Mouse (Mus musculus): ENCODE data around the gene Gm4301. TPM values are rescaled to one million over a fixed set of nuclear protein-coding genes. Genes with fewer than 3 reads are reported as not detected.

Gene Gm4301
- polyA plus RNA-seq, 1 experiment from 2014 or later: not detected

Other genes starting within 250 kb of the Gm4301 start
- not detected in 2 replicates for gene Gm4302, start 5.2 kb downstream of the Gm4301 start, polyA plus RNA-seq (2015; fragmentation: Nextera tagmentation; extraction: Ambion mirVana)
- not detected in 2 replicates for gene Gm4303, start 10.3 kb downstream of the Gm4301 start, polyA plus RNA-seq (2015; fragmentation: Nextera tagmentation; extraction: Ambion mirVana)
- gene Gm4305, start 15.4 kb downstream of the Gm4301 start, polyA plus RNA-seq (2015; fragmentation: Nextera tagmentation; extraction: Ambion mirVana): not detected in 2 replicates
- not detected in 2 replicates for gene Gm4307, start 25.7 kb downstream of the Gm4301 start, polyA plus RNA-seq (2015; fragmentation: Nextera tagmentation; extraction: Ambion mirVana)
- not detected in 2 replicates for gene Gm4312, start 46.9 kb downstream of the Gm4301 start, polyA plus RNA-seq (2015; fragmentation: Nextera tagmentation; extraction: Ambion mirVana)
- gene Tmtc3, start 151.7 kb downstream of the Gm4301 start, polyA plus RNA-seq (2015; fragmentation: Nextera tagmentation; extraction: Ambion mirVana): 13.9 and 15.6 TPM in 2 replicates
- 4.6 and 5.0 TPM in 2 replicates for gene Cep290, start 151.9 kb downstream of the Gm4301 start, polyA plus RNA-seq (2015; fragmentation: Nextera tagmentation; extraction: Ambion mirVana)